Mouse (Mus musculus) limb, embryonic 10.5 days (tissue): ENCODE measurements around the gene Zfp266. TPM values are rescaled to one million over a fixed set of nuclear protein-coding genes. Genes with fewer than 3 reads are reported as not detected.

Experiments used
- DNase-seq: peaks from one replicate; pipeline ENCODE4 v3.0.0-alpha.2; 2017; ENCODE audit warnings: low spot score
- H3K27ac ChIP-seq: fragments of 300-500 bp; sonication (generic); 2 replicates; pipeline ENCODE4 v1.5.1; 2016; ENCODE audit warnings: mild to moderate bottlenecking
- H3K27me3 ChIP-seq: fragments of 300-500 bp; sonication (generic); 2 replicates; pipeline ENCODE4 v1.6.1; 2016; ENCODE audit warnings: low read depth, mild to moderate bottlenecking; ENCODE audit not compliant: poor library complexity, severe bottlenecking
- H3K36me3 ChIP-seq: fragments of 300-500 bp; sonication (generic); 2 replicates; pipeline ENCODE4 v1.6.1; 2016; ENCODE audit warnings: mild to moderate bottlenecking, moderate library complexity
- H3K4me1 ChIP-seq: fragments of 300-500 bp; sonication (generic); 2 replicates; pipeline ENCODE4 v1.6.1; 2016
- H3K4me3 ChIP-seq: fragments of 300-500 bp; sonication (generic); 2 replicates; pipeline ENCODE4 v1.5.1; 2016; ENCODE audit warnings: mild to moderate bottlenecking, moderate library complexity
- H3K9me3 ChIP-seq: fragments of 300-500 bp; sonication (generic); replicated peaks from 2 replicates; pipeline ENCODE4 v1.6.1; 2016; ENCODE audit warnings: mild to moderate bottlenecking
- WGBS: fragments of 180-500 bp; shearing (Covaris S2); methylation state at CpG from one replicate; pipeline ENCODE4 v1.1.7; 2016; 5-methylcytosine and 5-hydroxymethylcytosine counted together
- polyA plus RNA-seq: library from polyadenylated mRNA; unstranded; fragments of >200 nt; fragmentation: Nextera tagmentation; extraction: Ambion mirVana; gene quantifications from 2 replicates; pipeline ENCODE4 v1.2.1, GENCODE M21; 2016

Gene Zfp266
- polyA plus RNA-seq, 1 experiment from 2014 or later, result 162 TPM

DNA sequence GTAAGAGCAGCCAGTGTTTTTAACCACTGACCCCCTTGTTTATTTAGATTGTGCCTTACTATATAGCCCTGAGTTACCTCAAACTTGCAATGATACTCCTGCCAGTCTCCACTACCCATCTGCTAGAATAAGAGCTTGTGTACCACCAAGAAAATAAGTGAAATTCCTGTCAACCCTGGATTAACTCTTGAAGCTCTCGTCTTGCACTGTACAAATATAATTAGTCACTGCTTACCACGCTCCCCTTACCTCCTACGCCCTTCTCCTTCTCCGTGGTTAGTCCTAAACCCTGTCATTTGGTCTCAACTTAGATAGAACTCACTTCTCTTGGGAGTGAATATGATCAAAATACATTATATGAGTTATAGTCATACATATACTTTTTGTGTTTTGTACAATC, 2.5 kb downstream of the Zfp266 start:
- no peaks in the 10 kb centered on the region for H3K9me3 ChIP-seq
- H3K27ac ChIP-seq, result no peak overlapping the region
- no peaks in the 10 kb centered on the region for H3K27me3 ChIP-seq
- peak overlapping the region; percentile 95; the same call in 1 of the 2 replicates for H3K4me3 ChIP-seq
- peaks cover 57% of the 10 kb centered on the region for H3K36me3 ChIP-seq
- whole genome bisulfite sequencing, result 88% methylated on average over 4 of the region's 4 CpGs
- peaks cover 18% of the 10 kb centered on the region for H3K4me1 ChIP-seq
- DNase-seq, result no peak

- no peak for DNase-seq
- no peaks in the 10 kb centered on the region for H3K27me3 ChIP-seq
- peaks cover 18% of the 10 kb centered on the region for H3K4me1 ChIP-seq
- peaks cover 67% of the 10 kb centered on the region for H3K36me3 ChIP-seq
- no peak overlapping the region for H3K27ac ChIP-seq
- H3K4me3 ChIP-seq, result no peak overlapping the region
- H3K9me3 ChIP-seq, result no peaks in the 10 kb centered on the region
- whole genome bisulfite sequencing, result 100% methylated on average over 1 of the region's 1 CpGs
Observed at GRCm38 (mm10) chr9:20517727-20518126, 3.5 kb downstream of the Zfp266 start.

- no peak for DNase-seq
- Histone ChIP-seq H3K9me3 (no peaks in the 10 kb centered on the region), H3K27me3 (no peaks in the 10 kb centered on the region), H3K4me3 (no peak overlapping the region), H3K4me1 (peaks cover 4% of the 10 kb centered on the region), H3K36me3 (peaks cover 97% of the 10 kb centered on the region), H3K27ac (no peak overlapping the region)
- WGBS, result 86% methylated on average over 3 of the region's 3 CpGs
Observed at GRCm38 (mm10) chr9:20514016-20514415, 7.2 kb downstream of the Zfp266 start.

DNA sequence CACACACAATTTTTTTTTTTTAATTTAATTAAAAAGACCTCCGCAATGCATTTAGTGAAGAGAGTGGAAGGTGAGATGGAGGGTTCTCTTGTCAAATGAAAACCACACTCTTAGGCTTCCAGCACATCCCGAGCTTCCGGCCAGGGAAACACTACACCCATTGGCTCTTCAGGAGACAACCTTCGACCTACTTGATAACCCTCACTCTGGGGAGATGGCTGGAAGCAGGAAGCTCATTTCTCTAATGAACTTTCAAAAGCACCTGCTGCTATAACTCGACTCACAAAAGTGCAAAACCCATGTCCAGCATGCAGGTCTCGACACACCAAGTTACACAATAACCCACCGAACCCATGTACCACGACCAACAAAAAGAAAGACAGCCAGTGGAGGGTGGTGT, 8.5 kb downstream of the Zfp266 start:
- no peak overlapping the region for H3K4me3 ChIP-seq
- H3K27ac ChIP-seq, result no peak overlapping the region
- WGBS, result 85% methylated on average over 8 of the region's 8 CpGs
- DNase-seq, result no peak
- no peaks in the 10 kb centered on the region for H3K9me3 ChIP-seq
- peaks cover 96% of the 10 kb centered on the region for H3K36me3 ChIP-seq
- H3K27me3 ChIP-seq, result no peaks in the 10 kb centered on the region
- H3K4me1 ChIP-seq, result no peaks in the 10 kb centered on the region

GRCm38 (mm10) chr9:20511645-20512044, 9.6 kb downstream of the Zfp266 start:
- WGBS, result 95% methylated on average over 4 of the region's 4 CpGs
- DNase-seq, result no peak
- Histone ChIP-seq H3K27me3 (no peaks in the 10 kb centered on the region), H3K36me3 (peaks cover 96% of the 10 kb centered on the region), H3K4me3 (no peak overlapping the region), H3K4me1 (no peaks in the 10 kb centered on the region), H3K27ac (no peak overlapping the region), H3K9me3 (no peaks in the 10 kb centered on the region)

GRCm38 (mm10) chr9:20510346-20510745, 10.9 kb downstream of the Zfp266 start:
- Histone ChIP-seq H3K9me3 (no peaks in the 10 kb centered on the region), H3K36me3 (peaks cover 96% of the 10 kb centered on the region), H3K27me3 (no peaks in the 10 kb centered on the region), H3K27ac (no peak overlapping the region), H3K4me3 (no peak overlapping the region), H3K4me1 (no peaks in the 10 kb centered on the region)
- WGBS, result 58% methylated on average over 1 of the region's 1 CpGs
- DNase-seq, result no peak

DNA sequence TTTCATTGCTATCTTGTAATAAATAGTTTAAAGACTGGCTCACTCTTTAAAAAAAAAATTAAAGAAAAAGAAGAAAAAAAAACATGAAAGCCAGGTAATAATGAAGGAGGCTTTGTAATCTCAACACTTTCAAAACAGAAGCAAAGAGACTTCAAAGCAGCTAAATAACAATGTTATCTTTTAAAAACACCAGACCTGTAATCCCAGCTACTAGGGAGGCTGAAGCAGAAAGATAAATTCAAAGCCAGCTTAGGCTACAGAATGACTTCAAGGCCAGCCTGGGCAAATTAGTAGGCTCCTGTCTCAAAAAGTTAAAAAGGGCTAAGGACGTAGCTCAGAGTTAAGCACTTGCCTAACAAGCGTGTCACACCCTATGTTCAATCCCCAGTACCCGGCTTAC, 11.5 kb downstream of the Zfp266 start:
- no peaks in the 10 kb centered on the region for H3K9me3 ChIP-seq
- H3K27me3 ChIP-seq, result no peaks in the 10 kb centered on the region
- DNase-seq, result no peak
- H3K4me3 ChIP-seq, result no peak overlapping the region
- H3K4me1 ChIP-seq, result no peaks in the 10 kb centered on the region
- WGBS, result 87% methylated on average over 3 of the region's 3 CpGs
- peaks cover 96% of the 10 kb centered on the region for H3K36me3 ChIP-seq
- H3K27ac ChIP-seq, result no peak overlapping the region

DNA sequence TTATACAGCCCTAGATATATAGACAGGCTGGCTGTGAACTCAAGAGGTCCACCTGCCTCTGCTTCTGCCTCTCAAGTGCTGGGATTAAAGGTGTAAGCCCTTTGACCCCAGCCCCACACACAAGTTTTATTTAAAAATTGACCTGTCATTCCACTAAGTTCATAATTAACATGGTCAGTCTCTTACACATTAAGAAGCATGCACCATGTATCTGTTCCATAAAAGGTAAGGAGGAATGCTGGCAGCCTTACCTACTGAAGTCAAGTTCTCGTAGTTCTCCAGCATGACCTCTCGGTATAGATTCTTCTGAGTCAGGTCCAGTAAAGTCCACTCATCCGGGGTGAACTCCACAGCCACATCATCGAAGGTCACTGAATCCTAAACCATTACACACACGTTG, 16.4 kb downstream of the Zfp266 start:
- no peak overlapping the region for H3K27ac ChIP-seq
- no peaks in the 10 kb centered on the region for H3K9me3 ChIP-seq
- WGBS, result 94% methylated on average over 5 of the region's 5 CpGs
- no peak for DNase-seq
- H3K4me3 ChIP-seq, result no peak overlapping the region
- H3K36me3 ChIP-seq, result peaks cover 96% of the 10 kb centered on the region
- no peaks in the 10 kb centered on the region for H3K4me1 ChIP-seq
- H3K27me3 ChIP-seq, result no peaks in the 10 kb centered on the region

- WGBS, result 10% methylated on average over 9 of the region's 9 CpGs
- H3K27me3 ChIP-seq, result no peaks in the 10 kb centered on the region
- H3K4me3 ChIP-seq, result peak overlapping the region; percentile 90
- H3K36me3 ChIP-seq, result peaks cover 61% of the 10 kb centered on the region
- no peak for DNase-seq
- H3K4me1 ChIP-seq, result peaks cover 18% of the 10 kb centered on the region
- H3K9me3 ChIP-seq, result no peaks in the 10 kb centered on the region
- peak overlapping the region; percentile 93 for H3K27ac ChIP-seq
Observed at GRCm38 (mm10) chr9:20493281-20493680, 27.9 kb downstream of the Zfp266 start.

DNA sequence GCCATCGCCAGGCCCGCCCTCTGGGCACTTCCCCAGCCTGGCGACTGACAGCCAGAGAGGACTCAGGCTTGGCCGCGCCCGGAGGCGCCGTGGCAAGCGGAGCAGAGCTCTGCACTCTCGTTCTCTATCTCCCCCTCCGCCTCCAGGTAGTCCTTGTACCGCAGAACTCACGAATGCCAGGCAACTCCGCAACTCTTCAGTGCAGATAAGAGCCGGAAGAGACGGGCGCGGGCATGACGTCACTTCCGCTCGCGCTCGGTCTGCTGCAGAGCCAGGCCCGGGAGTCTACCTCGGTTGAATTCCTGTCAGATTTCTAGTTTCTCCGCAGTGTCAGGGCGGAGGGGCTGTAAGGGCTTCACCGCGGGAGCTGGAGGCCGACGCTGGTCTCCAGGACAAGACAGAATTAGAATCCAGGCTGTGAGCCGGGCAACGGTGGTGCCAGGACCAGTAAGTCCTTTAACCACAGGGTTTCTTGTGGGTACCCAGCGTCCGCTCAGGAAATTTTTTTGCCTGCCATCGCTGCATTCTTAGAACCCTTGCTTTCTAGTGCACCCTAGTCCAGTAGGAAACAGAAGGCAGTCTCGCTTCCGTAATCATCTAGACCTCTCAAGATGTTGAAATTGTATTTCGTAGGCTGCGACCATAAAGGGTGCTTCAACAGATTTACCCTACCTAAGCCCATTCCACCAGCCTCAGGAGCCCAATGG, 28.5 kb downstream of the Zfp266 start, which contains the start of gene Zfp426:
TSS of gene Zfp426 (minus strand) at position 220 of the 707 bp plus-strand sequence.
- peaks cover 18% of the 10 kb centered on the region for H3K4me1 ChIP-seq
- peaks cover 55% of the 10 kb centered on the region for H3K36me3 ChIP-seq
- H3K4me3 ChIP-seq, result peak within 1 kb of the TSS; percentile 90
- 2% methylated on average over 40 of the region's 40 CpGs for WGBS
- H3K27ac ChIP-seq, result peak within 1 kb of the TSS; percentile 93
- H3K27me3 ChIP-seq, result no peaks in the 10 kb centered on the region
- H3K9me3 ChIP-seq, result no peaks in the 10 kb centered on the region
- DNase-seq, result peak; percentile 90

DNA sequence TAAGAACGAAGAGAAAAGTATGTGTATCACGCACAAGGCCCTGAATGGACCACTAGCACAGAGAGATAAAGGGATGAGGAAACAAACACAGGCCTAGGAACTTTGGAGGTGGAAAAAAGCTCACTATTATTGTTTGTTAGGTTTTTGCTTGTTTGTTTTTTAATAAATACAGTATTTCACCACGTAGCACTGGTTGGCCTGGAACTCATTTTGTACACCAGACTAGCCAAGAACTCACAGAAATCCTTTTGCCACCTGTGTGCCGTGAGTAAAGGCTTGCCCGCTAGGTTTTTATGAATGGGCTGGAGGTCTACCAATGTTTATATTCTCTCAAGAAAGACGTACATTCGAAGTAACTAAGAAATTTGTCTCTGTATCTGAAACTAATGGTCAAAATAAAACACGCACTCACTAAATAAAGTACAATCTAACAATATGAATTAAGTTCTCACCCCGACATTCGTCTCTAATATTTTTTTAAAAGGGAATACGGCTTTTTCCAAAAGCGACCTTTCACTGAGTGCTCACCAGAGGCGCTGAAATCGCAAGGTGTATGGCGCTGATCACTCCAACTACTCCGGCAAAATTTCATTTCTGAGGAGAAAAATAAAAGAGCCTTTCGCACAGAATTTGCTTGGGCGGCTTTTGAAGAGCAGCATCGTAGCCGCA, 29.2 kb downstream of the Zfp266 start:
- Histone ChIP-seq H3K4me1 (peaks cover 18% of the 10 kb centered on the region), H3K36me3 (peaks cover 48% of the 10 kb centered on the region), H3K27ac (peak overlapping the region; percentile 93), H3K4me3 (peak overlapping the region; percentile 90), H3K9me3 (no peaks in the 10 kb centered on the region), H3K27me3 (no peaks in the 10 kb centered on the region)
- 13% methylated on average over 20 of the region's 20 CpGs for WGBS
- DNase-seq, result no peak

DNA sequence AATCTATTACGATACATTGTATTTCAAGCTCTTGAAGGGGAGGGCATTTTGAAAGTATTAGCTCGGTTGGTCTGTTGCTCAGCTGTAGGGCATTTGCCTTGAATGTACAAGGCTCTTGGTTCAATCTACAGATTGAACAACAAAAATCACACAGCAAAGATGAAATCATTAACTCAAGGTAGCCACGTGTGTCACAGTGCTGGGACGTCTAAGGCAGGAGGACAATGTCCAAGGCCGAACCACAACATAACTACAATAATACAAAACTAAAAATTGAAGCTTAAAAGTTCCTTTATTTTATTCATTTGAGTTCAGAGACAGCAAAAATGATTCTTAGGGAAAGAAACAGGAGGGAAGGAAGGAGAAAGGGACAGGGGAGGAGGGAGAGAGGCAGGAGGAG, 31.7 kb downstream of the Zfp266 start:
- peaks cover 18% of the 10 kb centered on the region for H3K4me1 ChIP-seq
- H3K9me3 ChIP-seq, result no peaks in the 10 kb centered on the region
- H3K36me3 ChIP-seq, result peaks cover 44% of the 10 kb centered on the region
- no peak overlapping the region for H3K4me3 ChIP-seq
- no peak overlapping the region for H3K27ac ChIP-seq
- no peaks in the 10 kb centered on the region for H3K27me3 ChIP-seq
- WGBS, result 91% methylated on average over 5 of the region's 5 CpGs
- DNase-seq, result no peak

DNA sequence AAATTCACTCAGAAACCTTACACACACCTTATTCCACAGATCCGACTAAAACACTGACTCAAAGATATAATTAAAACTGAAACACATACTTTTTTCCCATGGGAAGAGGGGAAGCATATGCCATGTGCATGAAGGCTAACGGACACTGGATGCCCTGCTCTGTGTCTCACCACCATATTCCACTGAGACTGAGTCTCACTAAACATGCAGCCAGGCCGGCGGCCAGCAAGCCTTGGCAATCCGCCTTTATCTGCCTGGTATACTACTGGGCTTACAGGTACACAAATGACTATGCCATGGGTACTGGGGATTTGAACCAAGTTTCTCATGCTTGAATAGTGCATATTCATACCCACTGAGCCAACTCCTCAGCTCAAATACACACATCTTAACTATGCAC, 41.8 kb downstream of the Zfp266 start:
- no peaks in the 10 kb centered on the region for H3K9me3 ChIP-seq
- no peak overlapping the region for H3K27ac ChIP-seq
- no peak for DNase-seq
- H3K4me1 ChIP-seq, result no peaks in the 10 kb centered on the region
- no peak overlapping the region for H3K4me3 ChIP-seq
- H3K36me3 ChIP-seq, result peaks cover 89% of the 10 kb centered on the region
- H3K27me3 ChIP-seq, result no peaks in the 10 kb centered on the region
- 93% methylated on average over 5 of the region's 5 CpGs for WGBS
